Mouse (Mus musculus) B cell, adult 67 days (primary cell): ENCODE results near the gene Slc47a1. TPM values are rescaled to one million over a fixed set of nuclear protein-coding genes. Genes with fewer than 3 reads are reported as not detected.

ENCODE experiments used
- total RNA-seq, 2 experiments: library from RNA; stranded (reverse); gene quantifications; 4 replicates each; pipeline ENCODE4 v1.2.4; 2023

The Slc47a1 gene
- total RNA-seq = not detected

GRCm38 (mm10) chr11:61377881-61378613 lies at the start of gene Slc47a1:
Gene Slc47a1 (minus strand): TSS chr11:61378345.

DNA sequence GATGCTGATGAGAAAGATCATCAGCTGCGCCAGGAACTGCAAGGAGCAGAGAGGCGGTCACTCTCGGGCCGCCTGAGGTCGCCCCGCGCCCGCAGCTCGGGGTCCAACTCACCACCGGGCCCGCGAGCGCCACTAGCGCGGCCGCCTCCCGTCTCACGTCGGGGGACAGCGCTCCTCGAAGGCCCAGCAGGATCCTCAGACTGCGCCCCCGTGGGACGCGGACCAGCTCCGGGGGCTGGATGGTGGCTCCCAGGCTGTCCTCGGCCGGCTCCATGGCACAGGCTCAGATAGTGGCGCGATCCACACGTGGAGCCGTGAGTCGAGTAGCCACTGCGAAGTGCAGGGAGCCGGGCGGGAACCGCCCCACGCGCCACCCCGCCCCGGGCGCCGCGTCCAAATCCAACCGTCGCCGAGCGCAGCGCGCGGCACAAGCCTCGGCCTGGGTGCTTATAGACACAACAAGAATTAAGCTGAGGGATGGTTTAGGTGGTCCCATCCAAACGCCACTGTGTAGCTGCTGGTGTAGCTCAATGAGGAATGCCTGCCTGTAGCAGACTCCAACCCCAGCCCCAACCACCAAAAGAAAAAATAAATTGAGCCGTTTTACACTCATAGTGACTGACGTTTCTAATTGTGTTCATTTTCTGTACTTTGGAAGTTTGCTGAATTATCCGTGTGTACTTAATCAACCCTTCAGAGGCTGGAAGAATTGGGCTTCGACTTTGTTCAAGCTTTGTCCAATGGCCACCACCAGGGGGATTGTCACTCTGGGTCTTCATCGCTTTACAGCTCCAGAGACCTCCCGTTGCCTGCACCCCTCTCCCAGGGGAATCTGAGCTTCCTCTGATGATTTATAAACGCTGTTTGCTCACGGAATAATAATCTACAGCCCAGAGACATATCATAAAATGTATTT lies 35.4 kb downstream of the Slc47a1 start, which contains the start of gene Slc47a2:
Gene Slc47a2 (minus strand): TSS at position 356 of the 916 bp plus-strand sequence.

Other genes with a start within 250 kb of the Slc47a1 start
- 10 to 100 TPM; 64.0 to 69.1 TPM for gene Usp22, start 203.3 kb downstream of the Slc47a1 start, total RNA-seq
- not detected for gene Aldh3a1, start 170.8 kb downstream of the Slc47a1 start, total RNA-seq
- 10 to 100 TPM; 51.9 to 54.9 TPM for gene Aldh3a2, start 110.9 kb downstream of the Slc47a1 start, total RNA-seq
- gene Slc47a2, start 35.5 kb downstream of the Slc47a1 start, total RNA-seq = not detected
- not detected for gene Rnf112, start 75.8 kb upstream of the Slc47a1 start, total RNA-seq
- gene Mfap4, start 107.1 kb upstream of the Slc47a1 start, total RNA-seq = not detected
- gene Mapk7, start 116.1 kb upstream of the Slc47a1 start, total RNA-seq = 10 to 100 TPM; 24.2 to 27.4 TPM
- gene B9d1, start 126.8 kb upstream of the Slc47a1 start, total RNA-seq = 1 to 10 TPM in 1 of 2 experiments, not detected in 1; 2.1 TPM
- gene Epn2, start 201.3 kb upstream of the Slc47a1 start, total RNA-seq = 1 to 10 TPM; 5.4 to 5.9 TPM